Mouse (Mus musculus): Measurements from ENCODE around the gene Lrrc8d.

DNA sequence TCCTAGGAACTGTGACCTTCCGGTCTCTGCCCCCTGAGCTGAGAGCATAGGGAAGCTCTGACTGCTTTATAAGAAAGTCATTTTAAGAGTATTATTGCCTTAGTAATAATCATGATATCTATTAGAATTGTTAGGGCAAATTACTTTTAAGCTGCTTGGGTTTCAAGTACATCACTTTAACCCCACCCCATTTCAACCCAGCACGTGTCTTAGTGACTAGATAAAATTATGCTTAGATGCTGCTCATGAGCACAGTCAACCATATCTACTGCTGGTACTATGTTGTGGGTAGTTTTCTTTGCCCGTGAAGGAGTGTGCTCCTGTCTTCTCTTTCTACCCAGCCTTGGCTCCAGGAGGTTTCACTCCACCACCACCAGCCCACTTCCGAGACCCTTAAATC is 21.5 kb downstream of the Lrrc8d start:
- TF ChIP-seq CTCF (conservative IDR thresholded peaks at IDR 0.05; ENCODE audit: insufficient read depth, insufficient read length, low read depth, low read length) (no peak), POLR2A (IDR thresholded peaks at IDR 0.05; ENCODE audit: low read depth, low read length) (no peak)
